Mouse (Mus musculus): ENCODE results near the gene Srrm4. TPM values are rescaled to one million over a fixed set of nuclear protein-coding genes. Genes with fewer than 3 reads are reported as not detected.

Srrm4 gene
- polyA plus RNA-seq, 1 experiment from 2014 or later: 0.88 TPM

DNA sequence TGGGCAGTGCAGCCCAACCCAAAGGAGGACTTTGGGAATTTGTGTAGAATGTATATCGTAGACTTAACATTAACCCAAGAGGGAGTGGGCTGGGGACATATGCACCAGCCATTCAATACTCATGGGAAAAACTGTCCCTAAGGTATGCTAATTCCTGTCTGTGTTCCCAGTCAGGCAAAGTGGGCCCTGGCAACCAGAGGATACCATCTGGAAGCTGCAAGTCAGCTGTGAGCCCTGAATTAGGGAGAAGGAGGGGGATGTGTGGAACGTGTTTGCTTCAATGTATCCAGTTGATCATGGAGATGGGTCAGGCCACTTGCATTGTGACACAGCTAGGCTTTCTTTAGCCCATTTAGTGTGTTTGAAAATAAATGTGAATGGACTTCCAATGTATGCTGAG is 131.6 kb downstream of the Srrm4 start:
- no peak overlapping the region for H3K27ac ChIP-seq (replicated peaks in 1 of 2; ENCODE audit: control insufficient read depth in 1 of 2, insufficient read depth in 1 of 2, low read depth in 2 of 2, low read length in 2 of 2)
- H3K9me3 ChIP-seq (ENCODE audit: control insufficient read depth, low read length): peaks cover 3% of the 10 kb centered on the region
- H3K4me2 ChIP-seq (ENCODE audit: low read length): no peak overlapping the region
- peaks cover 0 to 2% of the 10 kb centered on the region in 2 experiments; a peak in 1 of 4 replicates for H3K4me1 ChIP-seq (ENCODE audit: control insufficient read depth in 2 of 2, insufficient read depth in 2 of 2, low read length in 2 of 2)
- no peak overlapping the region for H3K9ac ChIP-seq (ENCODE audit: low read length)
- WGBS: 83% methylated on average over 2 of the region's 2 CpGs
- no peaks in the 10 kb centered on the region for H3K36me3 ChIP-seq (ENCODE audit: control insufficient read depth, insufficient read depth, low read length)
- H3K27me3 ChIP-seq (ENCODE audit: control insufficient read depth, insufficient read depth, low read length): no peaks in the 10 kb centered on the region
- H3K4me3 ChIP-seq (ENCODE audit: control insufficient read depth in 1 of 2, insufficient read depth in 1 of 2, low read depth in 1 of 2, low read length in 2 of 2): no peak overlapping the region
- no peak for ATAC-seq (ENCODE audit: insufficient number of reproducible peaks, insufficient read depth, low FRiP score, low read depth)

DNA sequence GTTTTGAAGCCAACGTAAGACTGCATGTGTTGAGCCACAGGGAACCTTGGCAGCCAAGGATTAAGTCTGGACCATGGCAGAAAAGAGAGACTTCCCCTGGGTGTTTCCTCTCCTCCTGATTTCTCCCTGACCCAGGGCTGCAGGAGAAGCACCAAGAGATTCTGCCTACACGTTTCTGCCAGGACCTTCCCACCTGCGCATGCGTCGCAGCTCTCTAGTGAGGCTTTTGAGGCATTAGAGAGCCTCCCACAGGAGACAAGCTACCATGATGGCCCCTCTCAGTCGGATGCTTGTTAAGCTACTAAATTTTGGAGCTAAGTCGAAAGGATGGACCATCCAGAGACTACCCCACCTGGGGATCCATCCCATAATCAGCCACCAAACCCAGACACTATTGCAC is 133.8 kb downstream of the Srrm4 start:
- H3K27ac ChIP-seq (replicated peaks in 1 of 2; ENCODE audit: control insufficient read depth in 1 of 2, insufficient read depth in 1 of 2, low read depth in 2 of 2, low read length in 2 of 2): no peak overlapping the region
- no peak for ATAC-seq (ENCODE audit: insufficient number of reproducible peaks, insufficient read depth, low FRiP score, low read depth)

GRCm38 (mm10) chr5:116456796-116457515 is 134.7 kb downstream of the Srrm4 start:
- no peak for ATAC-seq (ENCODE audit: insufficient number of reproducible peaks, insufficient read depth, low FRiP score, low read depth)
- no peaks in the 10 kb centered on the region for H3K9me3 ChIP-seq (ENCODE audit: control insufficient read depth, low read length)
- no peaks in the 10 kb centered on the region for H3K36me3 ChIP-seq (ENCODE audit: control insufficient read depth, insufficient read depth, low read length)
- H3K4me2 ChIP-seq (ENCODE audit: low read length): 0 out of 2 replicates have a peak overlapping the region, but pooled peaks have one; percentile 19
- peak overlapping the region; percentile 0 to 26; a peak in 2 of 4 replicates for H3K4me3 ChIP-seq (ENCODE audit: control insufficient read depth in 1 of 2, insufficient read depth in 1 of 2, low read depth in 1 of 2, low read length in 2 of 2)
- H3K4me1 ChIP-seq (ENCODE audit: control insufficient read depth in 2 of 2, insufficient read depth in 2 of 2, low read length in 2 of 2): peaks cover 2 to 4% of the 10 kb centered on the region in 2 experiments; a peak in 1 of 4 replicates
- 26% methylated on average over 10 of the region's 10 CpGs for WGBS
- H3K27ac ChIP-seq (replicated peaks in 1 of 2; ENCODE audit: control insufficient read depth in 1 of 2, insufficient read depth in 1 of 2, low read depth in 2 of 2, low read length in 2 of 2): no peak overlapping the region
- H3K9ac ChIP-seq (ENCODE audit: low read length): no peak overlapping the region
- H3K27me3 ChIP-seq (ENCODE audit: control insufficient read depth, insufficient read depth, low read length): no peaks in the 10 kb centered on the region

More for the DNA sequence above, 133.8 kb downstream of the Srrm4 start:
- Histone ChIP-seq H3K4me2 (ENCODE audit: low read length) (no peak overlapping the region), H3K4me3 (ENCODE audit: control insufficient read depth in 1 of 2, insufficient read depth in 1 of 2, low read depth in 1 of 2, low read length in 2 of 2) (no peak overlapping the region), H3K9ac (ENCODE audit: low read length) (no peak overlapping the region), H3K27me3 (ENCODE audit: control insufficient read depth, insufficient read depth, low read length) (no peaks in the 10 kb centered on the region), H3K36me3 (ENCODE audit: control insufficient read depth, insufficient read depth, low read length) (no peaks in the 10 kb centered on the region), H3K4me1 (ENCODE audit: control insufficient read depth in 2 of 2, insufficient read depth in 2 of 2, low read length in 2 of 2) (peaks cover 2 to 4% of the 10 kb centered on the region in 2 experiments; a peak in 1 of 4 replicates), H3K9me3 (ENCODE audit: control insufficient read depth, low read length) (no peaks in the 10 kb centered on the region)
- 79% methylated on average over 7 of the region's 7 CpGs for WGBS

DNA sequence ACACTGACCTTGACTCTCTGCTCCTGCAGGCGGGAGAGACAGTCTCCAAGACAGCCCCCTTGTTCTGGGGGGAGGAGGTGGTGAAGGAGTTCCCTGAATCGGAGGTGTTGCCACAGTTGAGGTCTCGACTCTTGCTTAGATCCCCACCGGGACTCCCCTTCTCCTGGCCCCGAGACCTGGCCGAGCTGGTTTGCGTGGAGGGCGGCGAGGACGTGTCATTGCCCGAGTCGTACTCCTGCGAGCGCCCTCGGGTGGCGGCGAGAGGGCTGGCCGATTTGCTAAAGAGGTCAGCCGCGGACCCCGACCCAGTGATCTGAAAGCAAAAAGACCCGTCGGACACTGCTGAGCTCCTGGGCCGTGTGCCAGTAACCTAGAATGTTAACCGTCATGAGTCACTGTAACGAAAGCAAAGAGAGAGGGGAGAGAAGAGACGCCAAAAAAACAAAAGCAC is 138.2 kb downstream of the Srrm4 start:
- WGBS: 1% methylated on average over 27 of the region's 27 CpGs
- Histone ChIP-seq H3K27ac (replicated peaks in 1 of 2; ENCODE audit: control insufficient read depth in 1 of 2, insufficient read depth in 1 of 2, low read depth in 2 of 2, low read length in 2 of 2) (0 out of 4 replicates have a peak overlapping the region, but pooled peaks have one; percentile 14 to 41), H3K27me3 (ENCODE audit: control insufficient read depth, insufficient read depth, low read length) (no peaks in the 10 kb centered on the region), H3K4me1 (ENCODE audit: control insufficient read depth in 2 of 2, insufficient read depth in 2 of 2, low read length in 2 of 2) (peaks cover 18 to 20% of the 10 kb centered on the region in 2 experiments), H3K9me3 (ENCODE audit: control insufficient read depth, low read length) (no peaks in the 10 kb centered on the region), H3K4me3 (ENCODE audit: control insufficient read depth in 1 of 2, insufficient read depth in 1 of 2, low read depth in 1 of 2, low read length in 2 of 2) (peak overlapping the region; percentile 44 to 66), H3K36me3 (ENCODE audit: control insufficient read depth, insufficient read depth, low read length) (no peaks in the 10 kb centered on the region), H3K4me2 (ENCODE audit: low read length) (peak overlapping the region; percentile 75), H3K9ac (ENCODE audit: low read length) (peak overlapping the region; percentile 73)
- ATAC-seq (ENCODE audit: insufficient number of reproducible peaks, insufficient read depth, low FRiP score, low read depth): 0 out of 2 replicates have a peak, but pooled peaks have one; percentile 15

DNA sequence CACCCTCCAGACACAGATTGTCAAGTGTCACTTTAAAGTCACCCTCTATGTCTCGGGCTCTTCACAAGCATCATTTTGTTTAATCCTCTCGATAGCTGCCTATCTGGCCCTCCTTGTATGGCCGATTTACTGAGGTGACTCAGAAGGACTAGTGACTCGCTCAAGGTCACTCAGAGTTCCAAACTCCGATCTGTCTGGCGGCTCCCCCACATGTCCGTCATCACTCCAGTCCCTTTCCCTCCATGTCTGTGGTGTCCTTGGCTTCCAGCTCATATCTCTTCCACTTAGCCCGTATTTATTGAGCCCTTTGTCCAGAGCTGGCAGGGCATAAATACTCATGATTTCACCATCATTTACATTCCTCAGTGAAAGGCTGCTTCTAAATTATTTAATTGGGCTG is 140.7 kb downstream of the Srrm4 start:
- no peak for ATAC-seq (ENCODE audit: insufficient number of reproducible peaks, insufficient read depth, low FRiP score, low read depth)
- no peaks in the 10 kb centered on the region for H3K36me3 ChIP-seq (ENCODE audit: control insufficient read depth, insufficient read depth, low read length)
- no peaks in the 10 kb centered on the region for H3K27me3 ChIP-seq (ENCODE audit: control insufficient read depth, insufficient read depth, low read length)
- no peak overlapping the region for H3K4me3 ChIP-seq (ENCODE audit: control insufficient read depth in 1 of 2, insufficient read depth in 1 of 2, low read depth in 1 of 2, low read length in 2 of 2)
- peaks cover 28 to 40% of the 10 kb centered on the region in 2 experiments for H3K4me1 ChIP-seq (ENCODE audit: control insufficient read depth in 2 of 2, insufficient read depth in 2 of 2, low read length in 2 of 2)
- no peaks in the 10 kb centered on the region for H3K9me3 ChIP-seq (ENCODE audit: control insufficient read depth, low read length)
- 17% methylated on average over 8 of the region's 8 CpGs for WGBS
- no peak overlapping the region for H3K9ac ChIP-seq (ENCODE audit: low read length)
- H3K27ac ChIP-seq (replicated peaks in 1 of 2; ENCODE audit: control insufficient read depth in 1 of 2, insufficient read depth in 1 of 2, low read depth in 2 of 2, low read length in 2 of 2): peak overlapping the region; percentile 36 to 48; a peak in 3 of 4 replicates
- H3K4me2 ChIP-seq (ENCODE audit: low read length): no peak overlapping the region

DNA sequence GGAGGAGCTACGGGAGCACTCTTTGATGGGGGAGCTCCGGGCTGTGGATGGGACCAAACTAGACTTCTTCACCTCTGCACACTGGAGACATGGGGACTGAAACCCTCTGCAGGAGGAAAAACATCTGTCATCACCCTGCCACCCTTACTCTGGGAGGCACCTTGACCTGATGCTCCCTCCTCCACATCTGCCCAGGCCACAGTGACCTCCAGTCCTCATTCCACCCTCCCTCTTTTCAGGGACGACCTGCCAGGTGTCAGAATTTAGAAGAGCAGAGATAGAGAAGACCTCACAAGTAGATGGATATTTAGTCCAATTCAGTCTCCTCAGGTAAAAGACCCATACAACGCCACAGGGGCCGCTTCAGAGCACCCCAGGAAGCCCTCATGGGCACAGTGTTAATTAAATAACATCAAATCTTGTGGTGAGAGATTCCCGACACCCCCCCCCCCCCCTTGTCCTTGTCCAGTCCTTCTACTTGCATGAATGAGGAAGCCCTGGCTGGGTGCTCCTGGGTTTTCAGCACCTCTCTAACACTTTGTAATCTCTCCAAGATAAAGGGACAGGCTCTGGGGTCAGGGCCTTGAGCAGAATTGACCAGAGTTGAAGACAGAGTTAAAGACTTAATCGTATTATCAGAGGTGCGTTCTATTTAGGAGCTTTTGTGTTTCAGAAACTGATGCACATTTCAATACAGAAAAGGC is 141.9 kb downstream of the Srrm4 start:
- Histone ChIP-seq H3K9me3 (ENCODE audit: control insufficient read depth, low read length) (no peaks in the 10 kb centered on the region), H3K36me3 (ENCODE audit: control insufficient read depth, insufficient read depth, low read length) (no peaks in the 10 kb centered on the region), H3K4me2 (ENCODE audit: low read length) (peak overlapping the region; percentile 31), H3K4me1 (ENCODE audit: control insufficient read depth in 2 of 2, insufficient read depth in 2 of 2, low read length in 2 of 2) (peaks cover 28 to 44% of the 10 kb centered on the region in 2 experiments), H3K27me3 (ENCODE audit: control insufficient read depth, insufficient read depth, low read length) (no peaks in the 10 kb centered on the region), H3K27ac (replicated peaks in 1 of 2; ENCODE audit: control insufficient read depth in 1 of 2, insufficient read depth in 1 of 2, low read depth in 2 of 2, low read length in 2 of 2) (no peak overlapping the region), H3K9ac (ENCODE audit: low read length) (no peak overlapping the region), H3K4me3 (ENCODE audit: control insufficient read depth in 1 of 2, insufficient read depth in 1 of 2, low read depth in 1 of 2, low read length in 2 of 2) (no peak overlapping the region)
- 11% methylated on average over 8 of the region's 8 CpGs for WGBS
- ATAC-seq (ENCODE audit: insufficient number of reproducible peaks, insufficient read depth, low FRiP score, low read depth): no peak

- WGBS: 4% methylated on average over 11 of the region's 11 CpGs
- peak overlapping the region; percentile 40; the same call in 1 of the 2 replicates for H3K9ac ChIP-seq (ENCODE audit: low read length)
- ATAC-seq (ENCODE audit: insufficient number of reproducible peaks, insufficient read depth, low FRiP score, low read depth): no peak
- H3K4me1 ChIP-seq (ENCODE audit: control insufficient read depth in 2 of 2, insufficient read depth in 2 of 2, low read length in 2 of 2): peaks cover 28 to 40% of the 10 kb centered on the region in 2 experiments
- no peak overlapping the region for H3K27ac ChIP-seq (replicated peaks in 1 of 2; ENCODE audit: control insufficient read depth in 1 of 2, insufficient read depth in 1 of 2, low read depth in 2 of 2, low read length in 2 of 2)
- H3K4me2 ChIP-seq (ENCODE audit: low read length): peak overlapping the region; percentile 51
- H3K9me3 ChIP-seq (ENCODE audit: control insufficient read depth, low read length): no peaks in the 10 kb centered on the region
- H3K36me3 ChIP-seq (ENCODE audit: control insufficient read depth, insufficient read depth, low read length): no peaks in the 10 kb centered on the region
- H3K4me3 ChIP-seq (ENCODE audit: control insufficient read depth in 1 of 2, insufficient read depth in 1 of 2, low read depth in 1 of 2, low read length in 2 of 2): no peak overlapping the region; a peak in 1 of 4 replicates
- no peaks in the 10 kb centered on the region for H3K27me3 ChIP-seq (ENCODE audit: control insufficient read depth, insufficient read depth, low read length)
These were observed 143.0 kb downstream of the Srrm4 start for GRCm38 (mm10) chr5:116448409-116449191.

Measured in heart, embryonic 14.5 days (tissue).